Mouse (Mus musculus): ENCODE results near the gene Adgrl1. TPM values are rescaled to one million over a fixed set of nuclear protein-coding genes. Genes with fewer than 3 reads are reported as not detected.

The Adgrl1 gene
- polyA plus RNA-seq, 1 experiment from 2014 or later, result 24.4 TPM

- Histone ChIP-seq H3K36me3 (ENCODE audit: control insufficient read depth, insufficient read depth, low read length) (no peaks in the 10 kb centered on the region), H3K9ac (ENCODE audit: low read depth, low read length) (peak overlapping the region; percentile 94; the same call in 1 of the 2 replicates), H3K27me3 (ENCODE audit: control insufficient read depth, insufficient read depth, low read length) (peaks cover 6% of the 10 kb centered on the region; the same call in 1 of the 2 replicates), H3K27ac (ENCODE audit: low read depth, low read length) (peak overlapping the region; percentile 94), H3K4me2 (replicated peaks; ENCODE audit: low read depth, low read length) (peak overlapping the region; percentile 96), H3K4me1 (ENCODE audit: control insufficient read depth, insufficient read depth, low read length) (peaks cover 28% of the 10 kb centered on the region), H3K4me3 (ENCODE audit: low read length) (peak overlapping the region; percentile 97), H3K9me3 (ENCODE audit: control insufficient read depth, low read length) (no peaks in the 10 kb centered on the region)
- WGBS, result under 1% methylated on average over 13 of the region's 13 CpGs
- peak; percentile 21 for ATAC-seq (ENCODE audit: low FRiP score, low TSS enrichment)
Measured at GRCm38 (mm10) chr8:83898985-83899362, 931 bp upstream of the Adgrl1 start.

GRCm38 (mm10) chr8:83900266-83900956 lies 506 bp downstream of the Adgrl1 start:
- Histone ChIP-seq H3K27me3 (ENCODE audit: control insufficient read depth, insufficient read depth, low read length) (no peaks in the 10 kb centered on the region; the same call in 1 of the 2 replicates), H3K9me3 (ENCODE audit: control insufficient read depth, low read length) (no peaks in the 10 kb centered on the region), H3K36me3 (ENCODE audit: control insufficient read depth, insufficient read depth, low read length) (0 out of 2 replicates have a peak, but pooled peaks cover under 1% of the 10 kb centered on the region), H3K27ac (ENCODE audit: low read depth, low read length) (peak overlapping the region; percentile 94), H3K4me1 (ENCODE audit: control insufficient read depth, insufficient read depth, low read length) (peaks cover 40% of the 10 kb centered on the region), H3K4me2 (replicated peaks; ENCODE audit: low read depth, low read length) (peak overlapping the region; percentile 96), H3K4me3 (ENCODE audit: low read length) (peak overlapping the region; percentile 97), H3K9ac (ENCODE audit: low read depth, low read length) (peak overlapping the region; percentile 94)
- WGBS, result 1% methylated on average over 36 of the region's 100 CpGs
- no peak for ATAC-seq (ENCODE audit: low FRiP score, low TSS enrichment)

- H3K4me3 ChIP-seq (ENCODE audit: low read length), result peak overlapping the region; percentile 97
- peak overlapping the region; percentile 94 for H3K27ac ChIP-seq (ENCODE audit: low read depth, low read length)
- peak overlapping the region; percentile 96 for H3K4me2 ChIP-seq (replicated peaks; ENCODE audit: low read depth, low read length)
- H3K4me1 ChIP-seq (ENCODE audit: control insufficient read depth, insufficient read depth, low read length), result peaks cover 43% of the 10 kb centered on the region
- H3K36me3 ChIP-seq (ENCODE audit: control insufficient read depth, insufficient read depth, low read length), result 0 out of 2 replicates have a peak, but pooled peaks cover 2% of the 10 kb centered on the region
- ATAC-seq (ENCODE audit: low FRiP score, low TSS enrichment), result no peak
- peak overlapping the region; percentile 94 for H3K9ac ChIP-seq (ENCODE audit: low read depth, low read length)
- H3K27me3 ChIP-seq (ENCODE audit: control insufficient read depth, insufficient read depth, low read length), result no peaks in the 10 kb centered on the region
- no peaks in the 10 kb centered on the region for H3K9me3 ChIP-seq (ENCODE audit: control insufficient read depth, low read length)
- WGBS, result under 1% methylated on average over 33 of the region's 40 CpGs
Measured at GRCm38 (mm10) chr8:83900957-83901270, 1.0 kb downstream of the Adgrl1 start.

GRCm38 (mm10) chr8:83901566-83902485 lies 1.9 kb downstream of the Adgrl1 start:
- peak overlapping the region; percentile 96 for H3K4me2 ChIP-seq (replicated peaks; ENCODE audit: low read depth, low read length)
- 6% methylated on average over 14 of the region's 14 CpGs for WGBS
- no peak for ATAC-seq (ENCODE audit: low FRiP score, low TSS enrichment)
- H3K9ac ChIP-seq (ENCODE audit: low read depth, low read length), result peak overlapping the region; percentile 94
- H3K4me1 ChIP-seq (ENCODE audit: control insufficient read depth, insufficient read depth, low read length), result peaks cover 42% of the 10 kb centered on the region
- peak overlapping the region; percentile 97 for H3K4me3 ChIP-seq (ENCODE audit: low read length)
- no peaks in the 10 kb centered on the region for H3K9me3 ChIP-seq (ENCODE audit: control insufficient read depth, low read length)
- H3K27ac ChIP-seq (ENCODE audit: low read depth, low read length), result no peak overlapping the region
- H3K36me3 ChIP-seq (ENCODE audit: control insufficient read depth, insufficient read depth, low read length), result peaks cover 5% of the 10 kb centered on the region; the same call in 1 of the 2 replicates
- H3K27me3 ChIP-seq (ENCODE audit: control insufficient read depth, insufficient read depth, low read length), result no peaks in the 10 kb centered on the region

- whole genome bisulfite sequencing, result 4% methylated on average over 11 of the region's 13 CpGs
- H3K4me2 ChIP-seq (replicated peaks; ENCODE audit: low read depth, low read length), result peak overlapping the region; percentile 96
- peaks cover 39% of the 10 kb centered on the region for H3K4me1 ChIP-seq (ENCODE audit: control insufficient read depth, insufficient read depth, low read length)
- peak; percentile 21; the same call in 1 of the 2 replicates for ATAC-seq (ENCODE audit: low FRiP score, low TSS enrichment)
- H3K9ac ChIP-seq (ENCODE audit: low read depth, low read length), result peak overlapping the region; percentile 23; the same call in 1 of the 2 replicates
- peak overlapping the region; percentile 77 for H3K27ac ChIP-seq (ENCODE audit: low read depth, low read length)
- H3K36me3 ChIP-seq (ENCODE audit: control insufficient read depth, insufficient read depth, low read length), result peaks cover 7% of the 10 kb centered on the region; the same call in 1 of the 2 replicates
- peak overlapping the region; percentile 24 for H3K4me3 ChIP-seq (ENCODE audit: low read length)
- no peaks in the 10 kb centered on the region for H3K9me3 ChIP-seq (ENCODE audit: control insufficient read depth, low read length)
- H3K27me3 ChIP-seq (ENCODE audit: control insufficient read depth, insufficient read depth, low read length), result no peaks in the 10 kb centered on the region
Measured at GRCm38 (mm10) chr8:83902961-83903666, 3.2 kb downstream of the Adgrl1 start.

GRCm38 (mm10) chr8:83908583-83908982 lies 8.7 kb downstream of the Adgrl1 start:
- 71% methylated on average over 6 of the region's 6 CpGs for WGBS
- Histone ChIP-seq H3K4me3 (ENCODE audit: low read length) (no peak overlapping the region), H3K27ac (ENCODE audit: low read depth, low read length) (no peak overlapping the region), H3K4me1 (ENCODE audit: control insufficient read depth, insufficient read depth, low read length) (peaks cover 43% of the 10 kb centered on the region), H3K27me3 (ENCODE audit: control insufficient read depth, insufficient read depth, low read length) (no peaks in the 10 kb centered on the region), H3K4me2 (replicated peaks; ENCODE audit: low read depth, low read length) (no peak overlapping the region), H3K36me3 (ENCODE audit: control insufficient read depth, insufficient read depth, low read length) (peaks cover 7% of the 10 kb centered on the region; the same call in 1 of the 2 replicates), H3K9ac (ENCODE audit: low read depth, low read length) (no peak overlapping the region), H3K9me3 (ENCODE audit: control insufficient read depth, low read length) (no peaks in the 10 kb centered on the region)
- ATAC-seq (ENCODE audit: low FRiP score, low TSS enrichment), result no peak

GRCm38 (mm10) chr8:83909311-83909710 lies 9.4 kb downstream of the Adgrl1 start:
- Histone ChIP-seq H3K27ac (ENCODE audit: low read depth, low read length) (no peak overlapping the region), H3K4me3 (ENCODE audit: low read length) (no peak overlapping the region), H3K4me2 (replicated peaks; ENCODE audit: low read depth, low read length) (no peak overlapping the region), H3K9me3 (ENCODE audit: control insufficient read depth, low read length) (no peaks in the 10 kb centered on the region), H3K4me1 (ENCODE audit: control insufficient read depth, insufficient read depth, low read length) (peaks cover 35% of the 10 kb centered on the region; the same call in 1 of the 2 replicates), H3K36me3 (ENCODE audit: control insufficient read depth, insufficient read depth, low read length) (peaks cover 7% of the 10 kb centered on the region; the same call in 1 of the 2 replicates), H3K9ac (ENCODE audit: low read depth, low read length) (no peak overlapping the region), H3K27me3 (ENCODE audit: control insufficient read depth, insufficient read depth, low read length) (no peaks in the 10 kb centered on the region)
- WGBS, result 40% methylated on average over 8 of the region's 8 CpGs
- 0 out of 2 replicates have a peak, but pooled peaks have one; percentile 20 for ATAC-seq (ENCODE audit: low FRiP score, low TSS enrichment)

GRCm38 (mm10) chr8:83911809-83912731 lies 12.2 kb downstream of the Adgrl1 start:
- Histone ChIP-seq H3K27ac (ENCODE audit: low read depth, low read length) (no peak overlapping the region), H3K4me1 (ENCODE audit: control insufficient read depth, insufficient read depth, low read length) (peaks cover 33% of the 10 kb centered on the region)
- 64% methylated on average over 5 of the region's 5 CpGs for WGBS

More at GRCm38 (mm10) chr8:83911809-83912731, 12.2 kb downstream of the Adgrl1 start:
- ATAC-seq (ENCODE audit: low FRiP score, low TSS enrichment), result no peak
- no peak overlapping the region for H3K9ac ChIP-seq (ENCODE audit: low read depth, low read length)
- no peaks in the 10 kb centered on the region for H3K9me3 ChIP-seq (ENCODE audit: control insufficient read depth, low read length)
- no peak overlapping the region for H3K4me3 ChIP-seq (ENCODE audit: low read length)
- H3K27me3 ChIP-seq (ENCODE audit: control insufficient read depth, insufficient read depth, low read length), result no peaks in the 10 kb centered on the region
- peaks cover 2% of the 10 kb centered on the region; the same call in 1 of the 2 replicates for H3K36me3 ChIP-seq (ENCODE audit: control insufficient read depth, insufficient read depth, low read length)
- no peak overlapping the region for H3K4me2 ChIP-seq (replicated peaks; ENCODE audit: low read depth, low read length)
